Mouse (Mus musculus) hindbrain, embryonic 13.5 days (tissue): ENCODE data around the gene Ntpcr. TPM values are rescaled to one million over a fixed set of nuclear protein-coding genes. Genes with fewer than 3 reads are reported as not detected.

Experiments used
- ATAC-seq: fragments of 200-750 bp; cut with Nextera tagmentation; 2 replicates; pipeline ENCODE4 v1.8.0; 2017; ENCODE audit warnings: moderate TSS enrichment; ENCODE audit not compliant: low FRiP score
- H3K27ac ChIP-seq: fragments of 300-500 bp; sonication (generic); 2 replicates; pipeline ENCODE4 v1.5.1; 2015; ENCODE audit warnings: inconsistent platforms, mild to moderate bottlenecking, moderate library complexity
- H3K27me3 ChIP-seq: fragments of 300-500 bp; sonication (generic); 2 replicates; pipeline ENCODE4 v1.6.1; 2015; ENCODE audit warnings: mild to moderate bottlenecking, inconsistent platforms
- H3K36me3 ChIP-seq: fragments of 300-500 bp; sonication (generic); 2 replicates; pipeline ENCODE4 v1.6.1; 2015; ENCODE audit warnings: mild to moderate bottlenecking, inconsistent platforms
- H3K4me1 ChIP-seq: fragments of 300-500 bp; sonication (generic); replicated peaks from 2 replicates; pipeline ENCODE4 v1.6.1; 2015; ENCODE audit warnings: inconsistent platforms
- H3K4me2 ChIP-seq: fragments of 300-500 bp; sonication (generic); 2 replicates; pipeline ENCODE4 v1.6.1; 2015; ENCODE audit warnings: inconsistent platforms, mild to moderate bottlenecking, moderate library complexity
- H3K4me3 ChIP-seq: fragments of 300-500 bp; sonication (generic); 2 replicates; pipeline ENCODE4 v1.5.1; 2015; ENCODE audit warnings: mild to moderate bottlenecking, inconsistent platforms
- H3K9ac ChIP-seq: fragments of 300-500 bp; sonication (generic); 2 replicates; pipeline ENCODE4 v1.6.1; 2015; ENCODE audit warnings: mild to moderate bottlenecking, inconsistent platforms
- H3K9me3 ChIP-seq: fragments of 300-500 bp; sonication (generic); 2 replicates; pipeline ENCODE4 v1.6.1; 2016; ENCODE audit warnings: inconsistent platforms
- WGBS: fragments of 180-500 bp; shearing (Covaris S2); methylation state at CpG from one replicate; pipeline ENCODE4 v1.1.7; 2015; 5-methylcytosine and 5-hydroxymethylcytosine counted together
- polyA plus RNA-seq: library from polyadenylated mRNA; unstranded; fragments of >200 nt; fragmentation: Nextera tagmentation; extraction: Ambion mirVana; gene quantifications from 2 replicates; pipeline ENCODE4 v1.2.1, GENCODE M21; 2015

Ntpcr gene
- polyA plus RNA-seq, 1 experiment from 2014 or later: 32.3 TPM

DNA sequence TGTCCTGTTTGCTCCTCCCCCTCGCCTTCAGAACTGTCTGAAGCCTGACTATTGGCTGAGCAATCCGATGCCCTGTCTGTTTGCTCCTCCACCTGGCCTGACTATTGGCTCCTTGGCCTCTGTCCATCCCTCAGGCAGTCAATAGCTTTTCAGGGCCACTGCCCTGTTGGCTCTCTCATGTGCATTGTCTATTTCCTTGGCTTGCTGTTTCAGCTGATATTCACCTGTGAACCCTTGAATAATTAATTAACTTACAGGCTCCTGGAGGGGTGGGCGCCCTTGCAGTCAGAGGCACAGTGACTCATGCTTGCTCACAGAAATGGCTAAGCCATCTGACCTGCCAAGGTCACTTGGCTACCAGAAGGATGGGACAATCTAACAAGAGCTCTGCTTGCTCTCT is 52.4 kb downstream of the Ntpcr start:
- no peak overlapping the region for H3K4me2 ChIP-seq
- H3K36me3 ChIP-seq: 0 out of 2 replicates have a peak, but pooled peaks cover 4% of the 10 kb centered on the region
- H3K9me3 ChIP-seq: no peaks in the 10 kb centered on the region
- H3K27ac ChIP-seq: no peak overlapping the region
- H3K4me1 ChIP-seq: 0 out of 2 replicates have a peak, but pooled peaks cover 4% of the 10 kb centered on the region
- H3K9ac ChIP-seq: no peak overlapping the region
- ATAC-seq: no peak
- 61% methylated on average over 3 of the region's 3 CpGs for WGBS
- H3K27me3 ChIP-seq: no peaks in the 10 kb centered on the region; the same call in 1 of the 2 replicates
- H3K4me3 ChIP-seq: no peak overlapping the region

DNA sequence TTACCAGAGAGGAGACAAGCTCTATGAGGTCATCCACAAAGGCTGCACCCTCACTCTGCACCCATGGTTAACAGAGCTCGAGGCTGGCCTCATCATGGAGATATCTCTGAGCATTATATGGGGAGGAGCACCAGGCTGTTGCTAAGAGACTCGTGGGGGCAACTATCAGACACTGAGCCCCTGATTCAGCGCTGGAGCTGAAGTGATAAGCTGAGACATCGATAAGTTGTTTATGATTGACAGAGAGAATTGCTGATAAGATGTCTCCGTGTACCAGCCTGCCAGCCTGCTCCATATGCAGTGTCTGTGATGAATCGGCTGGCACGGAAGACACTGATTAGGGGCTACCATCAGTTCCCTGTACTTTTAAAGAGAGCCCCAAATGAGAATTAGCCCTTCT is 57.1 kb downstream of the Ntpcr start:
- no peak for ATAC-seq
- Histone ChIP-seq H3K4me3 (no peak overlapping the region), H3K9ac (no peak overlapping the region), H3K9me3 (no peaks in the 10 kb centered on the region), H3K36me3 (0 out of 2 replicates have a peak, but pooled peaks cover 4% of the 10 kb centered on the region), H3K4me1 (0 out of 2 replicates have a peak, but pooled peaks cover 6% of the 10 kb centered on the region), H3K4me2 (no peak overlapping the region), H3K27ac (no peak overlapping the region), H3K27me3 (no peaks in the 10 kb centered on the region; the same call in 1 of the 2 replicates)
- WGBS: 79% methylated on average over 7 of the region's 7 CpGs

DNA sequence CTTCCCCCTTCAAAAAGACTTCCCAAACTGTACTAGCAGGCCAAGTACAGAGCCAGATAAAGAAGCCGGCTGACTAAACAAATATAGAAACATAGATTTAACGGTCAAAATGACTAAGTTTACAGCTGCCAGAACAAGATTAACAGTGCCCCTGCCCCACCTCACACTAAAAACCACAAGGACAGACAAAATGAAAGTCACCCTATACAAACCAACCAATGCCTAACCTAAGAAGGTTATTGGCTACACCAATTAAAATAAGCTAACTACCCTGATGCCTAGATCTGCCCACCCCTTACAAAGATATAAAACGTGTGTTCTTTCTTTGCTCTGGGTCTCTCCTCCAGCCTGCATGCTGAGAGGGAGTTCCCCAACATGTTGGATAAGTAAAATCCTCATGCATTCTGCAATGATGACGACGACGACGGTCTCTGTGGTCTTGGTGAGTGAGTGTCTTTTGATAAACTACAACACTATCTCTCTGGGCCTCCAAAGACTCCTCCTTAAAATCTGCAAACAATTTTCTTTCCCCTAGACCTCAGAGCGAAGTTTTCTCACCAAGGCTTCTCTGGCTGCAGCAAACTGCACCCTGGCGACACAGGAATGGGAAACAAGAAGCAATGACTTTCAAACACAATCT is 63.2 kb downstream of the Ntpcr start:
- ATAC-seq: no peak
- H3K4me3 ChIP-seq: no peak overlapping the region
- no peaks in the 10 kb centered on the region for H3K27me3 ChIP-seq
- H3K9me3 ChIP-seq: no peaks in the 10 kb centered on the region
- 86% methylated on average over 9 of the region's 9 CpGs for WGBS
- H3K9ac ChIP-seq: no peak overlapping the region
- peaks cover 2% of the 10 kb centered on the region; the same call in 1 of the 2 replicates for H3K36me3 ChIP-seq
- no peak overlapping the region for H3K4me2 ChIP-seq
- H3K27ac ChIP-seq: no peak overlapping the region
- 0 out of 2 replicates have a peak, but pooled peaks cover 3% of the 10 kb centered on the region for H3K4me1 ChIP-seq

DNA sequence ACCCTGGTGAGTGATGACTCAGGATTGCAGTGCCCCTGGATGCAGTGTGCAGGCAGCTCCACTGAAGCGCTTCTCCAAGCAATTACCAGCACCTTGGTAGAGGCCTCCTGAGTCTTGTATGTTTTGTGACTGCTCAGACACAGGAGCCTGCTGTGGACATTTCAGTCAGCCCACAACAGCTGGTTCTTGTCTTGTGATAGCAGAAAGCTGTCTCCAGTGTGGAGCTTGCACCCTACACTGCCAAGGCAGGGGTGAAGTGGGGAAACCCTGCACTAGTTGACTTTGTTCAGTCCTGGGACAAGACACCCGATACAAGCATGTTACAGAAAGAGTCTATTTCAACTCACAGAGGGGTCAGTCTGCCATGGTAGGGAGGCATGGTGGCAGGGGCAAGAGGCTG is 65.6 kb downstream of the Ntpcr start:
- 89% methylated on average over 2 of the region's 2 CpGs for WGBS
- Histone ChIP-seq H3K9me3 (no peaks in the 10 kb centered on the region), H3K36me3 (peaks cover 2% of the 10 kb centered on the region; the same call in 1 of the 2 replicates), H3K4me2 (no peak overlapping the region), H3K4me1 (no peaks in the 10 kb centered on the region), H3K9ac (no peak overlapping the region), H3K27me3 (no peaks in the 10 kb centered on the region), H3K27ac (no peak overlapping the region), H3K4me3 (no peak overlapping the region)
- ATAC-seq: no peak

DNA sequence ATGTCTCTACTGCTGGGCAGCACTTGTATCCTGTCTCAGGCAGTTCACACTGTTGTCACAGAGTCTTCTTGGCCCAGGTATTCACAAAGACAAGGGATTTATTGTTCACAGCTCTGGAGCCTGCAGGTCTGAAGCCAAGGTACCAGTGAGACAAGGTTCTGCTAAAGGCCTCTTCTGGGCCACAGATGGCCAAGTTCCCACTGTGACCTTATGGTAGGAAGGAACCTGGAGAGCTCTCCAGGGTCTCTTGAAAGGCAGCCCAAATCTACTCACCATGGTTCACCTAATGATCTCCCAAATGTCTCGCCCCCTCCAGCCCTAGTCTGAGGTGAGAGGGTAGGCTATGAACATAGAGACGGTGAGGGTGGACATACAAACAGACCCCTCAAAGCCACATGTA is 67.2 kb downstream of the Ntpcr start:
- Histone ChIP-seq H3K9me3 (no peaks in the 10 kb centered on the region), H3K9ac (no peak overlapping the region), H3K27me3 (no peaks in the 10 kb centered on the region), H3K36me3 (peaks cover 8% of the 10 kb centered on the region), H3K4me1 (no peaks in the 10 kb centered on the region), H3K4me2 (no peak overlapping the region), H3K4me3 (no peak overlapping the region), H3K27ac (no peak overlapping the region)
- ATAC-seq: no peak
- 89% methylated on average over 2 of the region's 2 CpGs for WGBS

Other genes starting within 250 kb of the Ntpcr start
- gene Sipa1l2, start 160.2 kb upstream of the Ntpcr start, polyA plus RNA-seq: 24.7 and 26.5 TPM in 2 replicates
- 7.0 and 8.0 TPM in 2 replicates for gene Map10, start 60.1 kb upstream of the Ntpcr start, polyA plus RNA-seq
- 3.3 and 4.6 TPM in 2 replicates for gene Pcnx2, start 168.4 kb downstream of the Ntpcr start, polyA plus RNA-seq
- 0.29 and 0.48 TPM in 2 replicates for gene Map3k21, start 180.5 kb downstream of the Ntpcr start, polyA plus RNA-seq